Mouse (Mus musculus) urinary bladder, postnatal 14 days (tissue): ENCODE measurements around the gene Nsf.
A peak's percentile ranks its signal among the peaks of the same experiment; 100 is the strongest.

Experiments used
- DNase-seq: peaks from one replicate; pipeline ENCODE4 v3.0.0; 2021; ENCODE audit warnings: low spot score

The Nsf gene

DNA sequence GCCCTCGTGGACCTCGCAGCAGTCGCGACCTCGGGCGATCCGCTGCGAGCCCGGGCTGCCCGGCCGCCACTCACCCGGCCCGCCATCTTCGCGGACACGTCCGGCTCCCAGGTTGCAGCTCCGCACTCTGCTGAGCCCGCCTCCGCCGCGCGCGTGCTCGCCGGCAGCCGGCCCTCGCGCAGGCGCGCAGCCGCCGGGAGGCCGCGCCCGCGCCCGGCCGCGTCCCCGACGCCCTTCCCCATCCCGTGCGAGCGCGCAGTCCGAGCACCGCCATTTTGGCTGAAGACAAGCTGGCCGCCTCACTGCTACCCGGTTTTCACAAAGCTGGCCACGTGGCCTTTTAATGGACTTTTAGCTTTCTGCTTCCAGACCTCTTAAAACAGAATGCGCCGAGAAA, at the start of gene Nsf:
Gene Nsf (minus strand): TSS at position 161 of the 397 bp plus-strand sequence.
- peak; percentile 82 for DNase-seq

DNA sequence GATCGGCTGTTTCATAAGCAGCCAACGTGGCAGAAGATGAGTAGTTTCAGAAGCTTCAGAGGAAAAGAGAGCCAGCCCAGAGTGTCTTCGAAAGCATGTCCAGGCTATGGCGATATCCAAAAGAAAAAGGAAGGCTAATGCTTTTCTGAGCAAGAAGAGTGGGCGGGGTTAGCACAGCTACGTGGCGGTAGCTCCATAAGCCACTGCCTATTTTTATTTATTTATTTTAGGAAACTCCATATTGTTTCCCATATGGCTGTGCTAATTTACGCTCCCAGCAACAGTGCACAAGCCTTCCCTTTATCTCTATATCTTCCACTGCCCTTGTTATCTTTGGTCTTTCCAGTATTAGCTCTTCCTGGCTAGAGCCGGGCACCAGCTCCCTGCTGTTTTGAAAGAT, 49.5 kb upstream of the Nsf start:
- DNase-seq: no peak

DNA sequence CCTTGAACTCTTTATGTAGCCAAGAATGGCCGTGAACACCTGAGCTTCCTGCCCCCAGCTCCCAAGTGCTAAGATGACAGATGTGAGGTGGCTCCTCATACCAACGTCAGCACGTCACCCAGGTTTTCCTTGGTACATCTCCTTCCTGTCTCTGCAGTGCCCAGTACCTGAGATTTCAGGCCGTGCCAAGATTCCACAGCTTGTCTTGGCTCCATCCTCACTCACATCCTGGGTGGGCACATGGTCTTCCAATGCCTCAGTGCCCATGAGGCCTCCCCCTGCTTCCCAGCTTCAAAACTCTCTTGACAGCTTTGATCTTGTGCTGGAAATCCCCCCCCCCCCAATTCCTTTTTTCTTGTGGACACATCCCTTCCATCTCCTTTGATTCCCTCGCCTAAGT, 48.3 kb upstream of the Nsf start:
- no peak for DNase-seq

GRCm38 (mm10) chr11:104001395-104001955, 47.6 kb upstream of the Nsf start:
- DNase-seq: no peak

GRCm38 (mm10) chr11:104000667-104001394, 47.0 kb upstream of the Nsf start:
- no peak for DNase-seq

GRCm38 (mm10) chr11:103998737-103999136, 44.9 kb upstream of the Nsf start:
- no peak for DNase-seq

DNA sequence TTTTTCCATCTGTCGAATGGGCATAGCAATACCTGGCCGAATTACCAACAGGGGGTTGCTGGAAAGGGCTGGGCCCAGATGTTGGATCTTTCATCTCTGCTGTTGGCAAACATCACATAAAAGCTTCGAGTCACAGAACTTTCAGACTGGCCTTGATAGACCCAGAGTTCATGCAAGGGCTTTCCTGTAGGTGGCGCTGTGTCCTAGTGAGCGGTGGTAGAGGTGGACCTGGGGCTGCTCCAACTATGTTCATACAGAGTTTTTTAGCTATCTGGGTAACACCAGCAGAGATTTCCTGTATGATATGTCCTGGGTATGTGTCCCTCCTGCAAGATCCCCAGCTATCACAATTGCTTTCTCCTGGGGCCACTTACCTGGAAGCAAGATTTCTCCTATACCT, 43.5 kb upstream of the Nsf start:
- peak; percentile 59 for DNase-seq

GRCm38 (mm10) chr11:103992638-103993037, 38.8 kb upstream of the Nsf start:
- no peak for DNase-seq

- peak; percentile 18 for DNase-seq
Measured at GRCm38 (mm10) chr11:103990049-103990557, 36.2 kb upstream of the Nsf start.

DNA sequence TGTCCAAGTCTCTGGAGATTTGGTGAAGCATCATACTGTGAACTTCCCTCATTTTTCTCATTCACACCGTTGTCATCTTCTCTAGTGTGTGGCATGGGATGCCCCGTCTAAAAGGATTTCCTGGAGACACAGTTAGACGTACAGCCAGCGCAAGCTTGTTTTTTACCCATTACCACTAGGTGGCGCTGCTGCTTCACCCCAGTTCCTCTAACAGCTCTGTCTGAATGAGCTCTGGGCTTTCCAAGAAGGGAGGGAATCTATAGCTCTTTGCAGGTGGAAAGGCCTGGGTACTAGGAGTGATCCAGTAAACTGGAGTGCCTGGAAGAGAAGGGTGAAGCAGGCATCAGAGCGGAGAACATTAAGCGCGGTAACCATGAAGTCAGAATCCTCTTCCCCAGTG, 33.6 kb upstream of the Nsf start:
- peak; percentile 72 for DNase-seq

DNA sequence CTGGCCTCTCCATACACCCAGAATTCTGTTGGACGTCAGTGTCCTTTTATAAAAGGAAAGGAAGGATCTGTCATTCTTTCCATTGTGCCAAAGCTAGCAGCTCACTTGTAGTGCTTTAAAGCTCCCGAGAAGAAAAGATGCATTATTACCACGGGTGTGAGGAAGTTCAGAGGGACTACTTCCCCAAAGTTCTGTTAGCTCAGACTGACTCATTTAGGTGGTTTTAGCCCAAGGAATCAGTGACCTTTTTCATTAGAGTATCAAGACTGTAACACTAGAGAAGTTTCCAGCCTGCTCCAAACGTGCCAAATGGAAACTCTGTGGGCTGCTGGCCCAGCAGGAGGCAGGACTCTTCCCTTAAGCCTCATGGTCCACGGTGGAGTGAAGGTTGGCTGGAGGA, 30.2 kb upstream of the Nsf start:
- DNase-seq: no peak

- DNase-seq: no peak
Measured at GRCm38 (mm10) chr11:103981826-103982225, 28.0 kb upstream of the Nsf start.

DNA sequence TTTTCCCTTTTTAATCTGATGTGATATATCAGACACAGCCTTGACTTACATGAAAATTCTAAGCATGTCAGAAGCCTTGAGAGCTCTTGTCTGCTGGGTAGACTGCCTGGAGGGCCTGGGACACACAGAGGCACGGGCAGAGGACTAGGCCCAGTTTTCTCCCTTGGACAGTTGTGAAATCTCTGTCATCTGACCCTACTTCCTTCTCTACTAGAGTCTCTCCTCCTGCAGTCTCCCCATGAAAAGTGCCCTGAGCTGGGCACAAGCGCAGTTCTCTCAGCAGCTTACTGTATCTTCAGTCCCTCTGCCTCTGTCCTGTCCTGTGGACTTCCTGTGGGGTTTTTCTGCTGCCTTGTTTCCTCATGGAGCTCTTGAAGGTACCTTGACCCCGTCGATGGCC, 25.5 kb upstream of the Nsf start:
- DNase-seq: no peak

DNA sequence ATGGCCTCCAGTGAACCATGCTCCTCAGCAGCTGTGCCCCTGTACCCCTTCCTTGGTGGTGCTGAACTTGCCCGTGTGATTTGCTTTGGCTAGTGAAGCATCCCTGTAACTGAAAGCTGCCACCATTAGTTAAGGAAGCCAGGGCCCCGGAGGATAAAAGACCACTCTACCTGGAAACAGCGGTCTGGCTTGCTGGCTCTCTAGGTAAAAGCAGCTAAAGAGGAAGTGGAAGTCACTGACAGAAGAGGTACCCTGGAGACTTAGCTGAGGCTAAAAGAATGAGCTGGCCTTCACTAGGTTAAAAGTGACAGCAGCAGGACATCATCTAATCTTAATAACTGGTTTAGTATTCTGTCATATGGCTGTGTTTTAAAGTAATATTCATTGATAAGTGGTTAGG, 17.0 kb upstream of the Nsf start:
- no peak for DNase-seq

DNA sequence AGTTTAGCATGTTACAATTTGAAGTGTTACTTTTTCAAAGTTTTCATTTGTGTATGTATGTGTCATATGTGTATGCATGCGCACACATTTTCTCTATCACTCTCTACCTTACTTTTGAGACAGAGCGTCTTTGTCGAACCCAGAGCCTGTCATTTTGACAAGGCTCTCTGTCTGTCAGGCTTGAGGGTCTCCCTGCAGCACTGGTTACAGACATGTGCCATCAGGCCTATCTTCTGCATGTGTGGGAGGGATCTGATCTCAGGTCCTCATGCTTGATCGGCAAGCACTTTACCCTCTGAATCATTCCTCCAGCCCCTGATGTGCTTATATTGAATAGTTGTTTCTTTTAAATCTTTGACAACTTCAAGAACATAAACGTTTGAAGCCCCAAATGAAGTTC, 15.4 kb upstream of the Nsf start:
- no peak for DNase-seq

GRCm38 (mm10) chr11:103967106-103967735, 13.4 kb upstream of the Nsf start:
- DNase-seq: no peak

DNA sequence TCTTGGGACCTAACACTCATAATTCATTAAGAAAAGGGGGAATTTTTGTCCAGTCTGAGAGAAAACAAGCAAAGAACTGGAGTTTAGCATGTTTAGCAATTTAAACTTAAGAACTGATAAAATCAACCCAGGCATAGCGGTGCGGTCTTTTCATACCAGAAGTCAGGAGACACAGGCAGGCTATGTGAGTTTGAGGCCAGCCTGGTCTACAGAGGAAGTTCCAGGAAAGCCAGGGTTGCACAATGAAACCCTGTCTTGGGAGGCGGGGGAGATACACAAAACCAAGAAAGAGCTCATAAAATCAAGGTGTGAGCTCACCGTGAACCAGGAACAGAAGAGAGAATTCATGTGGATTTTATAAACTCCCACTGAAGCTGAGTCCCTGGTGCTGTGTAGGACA, 3.0 kb upstream of the Nsf start:
- DNase-seq: no peak

GRCm38 (mm10) chr11:103953032-103953895, 592 bp downstream of the Nsf start:
- peak; percentile 8 for DNase-seq

- DNase-seq: no peak
Measured at GRCm38 (mm10) chr11:103952635-103953031, 1.2 kb downstream of the Nsf start.

DNA sequence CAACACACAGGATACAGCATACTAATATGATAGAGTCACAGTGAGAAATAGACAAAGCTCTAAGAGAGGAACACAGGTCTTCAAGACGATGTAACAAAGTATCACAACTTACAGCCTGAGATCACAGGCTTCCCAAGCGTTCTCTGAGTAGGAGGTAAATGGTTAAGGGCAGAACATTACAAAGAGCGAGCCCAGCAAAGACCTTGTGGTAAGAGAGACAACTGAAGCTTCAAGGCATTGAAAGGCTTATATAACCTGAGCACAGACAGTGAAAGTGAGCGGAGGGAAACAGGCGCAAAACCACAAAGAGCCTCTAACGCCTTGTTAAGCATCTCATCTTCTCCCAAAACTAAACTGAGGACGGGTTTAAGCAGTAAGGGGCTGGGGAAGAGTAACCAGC, 2.8 kb downstream of the Nsf start:
- no peak for DNase-seq

DNA sequence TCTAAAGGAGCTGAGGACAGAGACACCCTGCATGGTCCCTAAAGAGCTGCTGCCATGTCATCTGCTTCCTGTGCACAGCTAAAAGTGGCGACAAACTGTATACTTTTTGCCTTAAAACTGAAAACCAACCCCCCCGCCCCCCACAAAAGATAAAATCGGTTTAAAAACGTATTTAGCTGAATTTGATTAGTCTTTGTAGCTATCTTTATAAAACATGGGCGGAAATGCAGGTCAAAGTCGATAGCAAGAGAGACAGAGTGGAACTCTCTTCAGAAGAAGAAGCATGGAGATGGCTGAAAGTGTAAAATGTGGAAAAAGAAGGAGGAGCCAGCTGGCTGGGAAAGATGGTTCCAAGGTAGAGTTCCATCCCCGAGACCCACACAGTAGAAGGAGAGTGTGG, 4.9 kb downstream of the Nsf start:
- no peak for DNase-seq

GRCm38 (mm10) chr11:103942740-103943139, 11.1 kb downstream of the Nsf start:
- no peak for DNase-seq
